Mouse (Mus musculus): Measurements from ENCODE around the gene Atxn1. TPM values are rescaled to one million over a fixed set of nuclear protein-coding genes. Genes with fewer than 3 reads are reported as not detected.
A peak's percentile ranks its signal among the peaks of the same experiment; 100 is the strongest.

Atxn1 gene
- polyA plus RNA-seq, 1 experiment from 2014 or later: 5.9 TPM

DNA sequence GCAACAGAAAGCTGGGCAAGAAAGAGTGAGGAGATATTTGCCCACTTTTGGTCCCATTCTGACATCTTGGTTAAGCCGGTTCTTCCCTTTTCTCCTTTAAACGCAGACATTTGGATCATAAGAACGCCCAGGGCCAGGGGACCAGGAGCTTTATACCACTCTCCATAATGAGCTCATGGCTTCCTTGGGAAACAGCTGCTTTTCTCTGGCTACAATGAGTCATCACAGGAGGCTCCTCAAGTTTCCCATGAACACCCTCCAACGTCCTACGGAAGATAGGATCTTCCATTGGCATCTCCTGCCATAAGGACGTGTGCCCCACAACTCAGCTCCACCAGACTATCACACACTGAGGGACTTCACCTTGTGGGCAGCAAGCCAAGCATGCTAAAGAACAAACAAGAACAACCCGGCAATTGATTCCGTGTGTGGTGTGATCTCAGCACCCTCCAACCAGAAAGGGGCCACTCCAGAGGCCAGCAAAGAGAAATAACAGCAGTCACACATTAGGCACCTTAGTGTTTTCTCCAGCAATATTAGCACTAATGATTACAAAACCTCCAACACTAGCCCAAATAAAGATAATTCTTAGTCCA is 135.4 kb downstream of the Atxn1 start:
- H3K27ac ChIP-seq (ENCODE audit: low read length): no peak overlapping the region
- peaks cover 9% of the 10 kb centered on the region; the same call in 1 of the 2 replicates for H3K9me3 ChIP-seq (ENCODE audit: low read length)
- no peak overlapping the region for H3K4me3 ChIP-seq (ENCODE audit: low read length)
- H3K9ac ChIP-seq (replicated peaks; ENCODE audit: low read length): no peak overlapping the region
- WGBS: 72% methylated on average over 8 of the region's 8 CpGs
- H3K27me3 ChIP-seq (ENCODE audit: insufficient read depth, low read length): no peaks in the 10 kb centered on the region
- H3K36me3 ChIP-seq (ENCODE audit: insufficient read depth, low read length): peaks cover 8% of the 10 kb centered on the region; the same call in 1 of the 2 replicates
- ATAC-seq (ENCODE audit: low FRiP score, low TSS enrichment): no peak
- H3K4me2 ChIP-seq (replicated peaks; ENCODE audit: low read depth, low read length): no peak overlapping the region
- H3K4me1 ChIP-seq (ENCODE audit: insufficient read depth, low read length): 0 out of 2 replicates have a peak, but pooled peaks cover 5% of the 10 kb centered on the region

DNA sequence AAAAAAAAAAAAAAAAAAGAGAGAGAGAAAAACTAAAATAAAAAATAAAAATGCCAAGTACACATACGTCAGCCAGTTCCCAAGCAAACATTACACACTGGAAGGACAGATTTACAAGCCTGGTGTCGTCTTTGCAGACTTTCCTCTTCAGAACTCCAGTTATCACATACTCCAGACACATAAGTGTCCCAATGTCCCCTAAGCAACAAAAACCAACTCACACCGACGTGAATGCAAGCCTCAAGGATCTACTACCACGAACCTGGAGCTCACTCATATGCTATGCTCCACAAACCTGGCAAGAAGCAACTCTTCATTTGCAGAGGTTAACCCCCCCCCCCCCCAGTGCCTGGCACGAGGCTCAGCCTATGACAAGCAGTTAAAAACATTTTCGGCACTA is 136.8 kb downstream of the Atxn1 start:
- H3K4me2 ChIP-seq (replicated peaks; ENCODE audit: low read depth, low read length): no peak overlapping the region
- H3K9me3 ChIP-seq (ENCODE audit: low read length): peaks cover 5% of the 10 kb centered on the region; the same call in 1 of the 2 replicates
- H3K4me1 ChIP-seq (ENCODE audit: insufficient read depth, low read length): 0 out of 2 replicates have a peak, but pooled peaks cover 5% of the 10 kb centered on the region
- H3K27ac ChIP-seq (ENCODE audit: low read length): no peak overlapping the region
- H3K27me3 ChIP-seq (ENCODE audit: insufficient read depth, low read length): no peaks in the 10 kb centered on the region
- peaks cover 8% of the 10 kb centered on the region; the same call in 1 of the 2 replicates for H3K36me3 ChIP-seq (ENCODE audit: insufficient read depth, low read length)
- no peak for ATAC-seq (ENCODE audit: low FRiP score, low TSS enrichment)
- H3K4me3 ChIP-seq (ENCODE audit: low read length): no peak overlapping the region
- 67% methylated on average over 7 of the region's 7 CpGs for WGBS
- H3K9ac ChIP-seq (replicated peaks; ENCODE audit: low read length): no peak overlapping the region

DNA sequence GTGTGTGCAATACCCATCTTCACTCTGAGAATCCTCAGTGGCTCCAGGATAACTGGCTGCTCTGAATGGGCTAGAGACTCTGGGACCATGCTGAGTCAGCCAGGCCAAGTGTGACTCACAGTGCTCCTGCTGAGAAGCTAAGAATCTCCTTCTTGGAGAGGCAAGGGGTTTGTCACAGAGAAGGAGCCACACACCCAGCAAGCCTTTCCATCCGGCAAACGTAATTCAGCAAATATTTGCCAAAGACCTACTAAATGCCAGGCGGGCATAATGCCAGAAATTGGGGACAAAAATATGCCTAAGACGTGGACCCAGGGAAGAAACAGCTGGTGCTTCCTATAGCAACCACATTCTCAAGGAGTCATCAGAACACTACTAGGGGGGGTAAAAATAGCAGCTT is 137.2 kb downstream of the Atxn1 start:
- ATAC-seq (ENCODE audit: low FRiP score, low TSS enrichment): no peak
- Histone ChIP-seq H3K36me3 (ENCODE audit: insufficient read depth, low read length) (peaks cover 8% of the 10 kb centered on the region; the same call in 1 of the 2 replicates), H3K4me2 (replicated peaks; ENCODE audit: low read depth, low read length) (no peak overlapping the region), H3K4me3 (ENCODE audit: low read length) (no peak overlapping the region), H3K27me3 (ENCODE audit: insufficient read depth, low read length) (no peaks in the 10 kb centered on the region), H3K4me1 (ENCODE audit: insufficient read depth, low read length) (0 out of 2 replicates have a peak, but pooled peaks cover 5% of the 10 kb centered on the region), H3K27ac (ENCODE audit: low read length) (no peak overlapping the region), H3K9ac (replicated peaks; ENCODE audit: low read length) (no peak overlapping the region), H3K9me3 (ENCODE audit: low read length) (peaks cover 5% of the 10 kb centered on the region; the same call in 1 of the 2 replicates)
- 73% methylated on average over 4 of the region's 4 CpGs for WGBS

DNA sequence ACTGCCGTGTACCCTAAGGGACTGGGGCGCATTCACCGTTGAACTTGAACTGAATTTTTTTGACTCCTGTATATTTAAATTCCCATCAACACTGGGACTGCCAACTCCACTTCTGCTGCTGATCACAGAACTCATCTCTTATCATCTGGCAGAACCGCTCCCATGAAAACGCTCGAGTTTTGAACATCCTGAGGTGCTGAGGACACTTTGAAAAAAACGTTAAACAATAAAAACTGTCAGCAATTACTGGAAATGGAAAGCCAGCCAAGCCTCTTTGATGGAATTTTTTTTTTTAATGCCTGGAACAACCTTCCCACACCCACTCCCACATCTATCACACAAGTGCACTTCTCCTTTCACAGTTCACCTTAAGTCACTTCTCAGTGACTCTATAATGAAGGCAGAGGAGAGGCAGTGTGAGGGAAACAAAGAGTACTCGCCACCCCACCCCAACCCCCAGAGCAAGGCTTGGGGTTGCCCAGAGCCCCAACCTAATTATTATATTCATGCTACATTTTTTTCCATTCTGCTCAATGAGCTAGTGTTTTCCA is 137.7 kb downstream of the Atxn1 start:
- Histone ChIP-seq H3K27ac (ENCODE audit: low read length) (no peak overlapping the region), H3K4me3 (ENCODE audit: low read length) (no peak overlapping the region)
- WGBS: 70% methylated on average over 8 of the region's 8 CpGs

DNA sequence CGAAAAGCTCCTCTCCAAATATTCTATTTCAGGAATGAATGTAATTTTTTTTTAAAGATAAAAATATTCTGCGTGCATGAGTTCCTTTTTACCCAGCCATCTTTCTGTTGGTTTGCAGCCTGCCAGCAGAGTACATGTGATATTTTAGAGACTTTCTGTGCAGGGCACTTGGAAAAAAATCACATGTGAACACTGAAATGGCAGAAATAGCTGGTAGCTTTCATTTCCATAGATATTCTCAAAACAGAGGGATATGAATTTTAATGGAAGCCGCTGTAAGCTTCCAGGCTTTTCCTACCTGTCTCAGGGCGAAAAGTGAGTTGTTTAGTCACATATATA is 142.3 kb downstream of the Atxn1 start:
- Histone ChIP-seq H3K4me1 (ENCODE audit: insufficient read depth, low read length) (0 out of 2 replicates have a peak, but pooled peaks cover 9% of the 10 kb centered on the region), H3K9ac (replicated peaks; ENCODE audit: low read length) (no peak overlapping the region), H3K36me3 (ENCODE audit: insufficient read depth, low read length) (peaks cover 14% of the 10 kb centered on the region), H3K4me3 (ENCODE audit: low read length) (no peak overlapping the region), H3K9me3 (ENCODE audit: low read length) (peaks cover 5% of the 10 kb centered on the region; the same call in 1 of the 2 replicates), H3K27ac (ENCODE audit: low read length) (no peak overlapping the region), H3K27me3 (ENCODE audit: insufficient read depth, low read length) (no peaks in the 10 kb centered on the region), H3K4me2 (replicated peaks; ENCODE audit: low read depth, low read length) (no peak overlapping the region)
- WGBS: 95% methylated on average over 4 of the region's 4 CpGs
- no peak for ATAC-seq (ENCODE audit: low FRiP score, low TSS enrichment)

More for the DNA sequence above, 137.7 kb downstream of the Atxn1 start:
- 0 out of 2 replicates have a peak, but pooled peaks cover 5% of the 10 kb centered on the region for H3K4me1 ChIP-seq (ENCODE audit: insufficient read depth, low read length)
- no peak overlapping the region for H3K9ac ChIP-seq (replicated peaks; ENCODE audit: low read length)
- no peak for ATAC-seq (ENCODE audit: low FRiP score, low TSS enrichment)
- H3K9me3 ChIP-seq (ENCODE audit: low read length): peaks cover 5% of the 10 kb centered on the region; the same call in 1 of the 2 replicates
- peaks cover 8% of the 10 kb centered on the region; the same call in 1 of the 2 replicates for H3K36me3 ChIP-seq (ENCODE audit: insufficient read depth, low read length)
- H3K27me3 ChIP-seq (ENCODE audit: insufficient read depth, low read length): no peaks in the 10 kb centered on the region
- H3K4me2 ChIP-seq (replicated peaks; ENCODE audit: low read depth, low read length): no peak overlapping the region

- Histone ChIP-seq H3K9ac (replicated peaks; ENCODE audit: low read length) (no peak overlapping the region), H3K4me1 (ENCODE audit: insufficient read depth, low read length) (0 out of 2 replicates have a peak, but pooled peaks cover 5% of the 10 kb centered on the region), H3K27me3 (ENCODE audit: insufficient read depth, low read length) (no peaks in the 10 kb centered on the region), H3K9me3 (ENCODE audit: low read length) (peaks cover 5% of the 10 kb centered on the region; the same call in 1 of the 2 replicates), H3K4me2 (replicated peaks; ENCODE audit: low read depth, low read length) (no peak overlapping the region), H3K36me3 (ENCODE audit: insufficient read depth, low read length) (peaks cover 14% of the 10 kb centered on the region), H3K4me3 (ENCODE audit: low read length) (no peak overlapping the region), H3K27ac (ENCODE audit: low read length) (no peak overlapping the region)
- no peak for ATAC-seq (ENCODE audit: low FRiP score, low TSS enrichment)
- WGBS: 92% methylated on average over 7 of the region's 7 CpGs
Observed at GRCm38 (mm10) chr13:45821764-45822490, 142.9 kb downstream of the Atxn1 start.

DNA sequence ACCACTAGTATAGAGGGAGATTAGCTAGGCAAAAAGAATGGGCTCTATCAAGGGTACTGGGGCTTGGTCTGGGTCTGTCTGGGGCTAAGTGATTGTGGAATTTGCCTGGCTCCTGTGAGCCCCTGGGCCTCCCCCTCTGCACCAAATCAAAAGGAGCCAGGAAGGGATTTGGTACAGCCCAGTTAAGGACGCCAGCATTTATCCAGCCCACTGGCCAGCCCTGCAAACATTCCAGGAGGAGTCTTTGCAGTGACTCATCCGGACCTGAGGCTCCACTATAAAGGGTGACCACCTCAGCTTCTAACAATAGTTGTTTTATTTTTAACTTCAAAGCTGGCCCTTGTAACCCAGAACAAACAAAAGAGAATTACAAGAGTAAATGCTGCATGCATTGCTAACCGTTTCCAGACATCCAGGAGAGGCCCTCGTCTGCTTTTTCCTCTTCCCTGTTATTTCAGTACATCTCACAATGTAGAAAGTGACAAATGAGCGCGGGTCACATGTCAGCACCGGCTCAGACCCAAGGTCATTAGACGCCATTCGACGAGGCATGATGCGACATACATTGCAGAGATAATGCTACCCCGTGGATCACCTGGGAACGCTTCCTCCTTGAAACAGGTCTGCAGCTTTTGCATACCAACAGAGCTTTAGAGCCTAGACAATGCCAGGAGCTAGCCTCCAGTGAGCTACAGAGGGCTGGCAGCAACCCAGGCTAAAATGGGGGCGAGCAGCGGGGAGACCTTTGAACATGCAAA is 144.2 kb downstream of the Atxn1 start:
- no peak for ATAC-seq (ENCODE audit: low FRiP score, low TSS enrichment)
- Histone ChIP-seq H3K27ac (ENCODE audit: low read length) (no peak overlapping the region), H3K9ac (replicated peaks; ENCODE audit: low read length) (no peak overlapping the region), H3K4me2 (replicated peaks; ENCODE audit: low read depth, low read length) (no peak overlapping the region), H3K9me3 (ENCODE audit: low read length) (no peaks in the 10 kb centered on the region), H3K36me3 (ENCODE audit: insufficient read depth, low read length) (peaks cover 7% of the 10 kb centered on the region; the same call in 1 of the 2 replicates), H3K4me1 (ENCODE audit: insufficient read depth, low read length) (0 out of 2 replicates have a peak, but pooled peaks cover 5% of the 10 kb centered on the region), H3K4me3 (ENCODE audit: low read length) (no peak overlapping the region), H3K27me3 (ENCODE audit: insufficient read depth, low read length) (no peaks in the 10 kb centered on the region)
- 41% methylated on average over 15 of the region's 15 CpGs for WGBS

DNA sequence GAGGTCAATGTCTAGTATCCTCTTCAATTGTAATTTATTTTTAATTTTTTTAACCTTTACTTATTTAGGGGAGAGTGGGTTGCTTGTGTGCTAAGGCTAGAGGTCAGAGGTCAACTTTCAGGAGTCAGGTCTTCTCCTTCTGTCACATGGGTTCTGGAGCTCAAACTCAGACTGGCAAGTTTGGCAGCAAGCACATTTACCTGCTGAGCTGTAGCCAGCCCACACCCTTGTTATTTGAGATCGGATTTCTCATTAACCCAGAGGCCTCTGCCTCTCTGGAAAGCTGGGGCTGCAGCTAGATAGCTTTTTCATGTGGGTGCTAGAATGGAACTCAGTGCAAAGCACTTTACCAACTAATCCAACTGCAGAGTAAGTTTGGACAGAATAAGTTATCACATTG is 148.1 kb downstream of the Atxn1 start:
- Histone ChIP-seq H3K36me3 (ENCODE audit: insufficient read depth, low read length) (peaks cover 4% of the 10 kb centered on the region; the same call in 1 of the 2 replicates), H3K27me3 (ENCODE audit: insufficient read depth, low read length) (no peaks in the 10 kb centered on the region), H3K4me1 (ENCODE audit: insufficient read depth, low read length) (0 out of 2 replicates have a peak, but pooled peaks cover 5% of the 10 kb centered on the region), H3K9ac (replicated peaks; ENCODE audit: low read length) (no peak overlapping the region), H3K4me2 (replicated peaks; ENCODE audit: low read depth, low read length) (no peak overlapping the region), H3K27ac (ENCODE audit: low read length) (no peak overlapping the region), H3K4me3 (ENCODE audit: low read length) (no peak overlapping the region), H3K9me3 (ENCODE audit: low read length) (no peaks in the 10 kb centered on the region)
- WGBS: 37% methylated on average over 1 of the region's 1 CpGs
- ATAC-seq (ENCODE audit: low FRiP score, low TSS enrichment): no peak

DNA sequence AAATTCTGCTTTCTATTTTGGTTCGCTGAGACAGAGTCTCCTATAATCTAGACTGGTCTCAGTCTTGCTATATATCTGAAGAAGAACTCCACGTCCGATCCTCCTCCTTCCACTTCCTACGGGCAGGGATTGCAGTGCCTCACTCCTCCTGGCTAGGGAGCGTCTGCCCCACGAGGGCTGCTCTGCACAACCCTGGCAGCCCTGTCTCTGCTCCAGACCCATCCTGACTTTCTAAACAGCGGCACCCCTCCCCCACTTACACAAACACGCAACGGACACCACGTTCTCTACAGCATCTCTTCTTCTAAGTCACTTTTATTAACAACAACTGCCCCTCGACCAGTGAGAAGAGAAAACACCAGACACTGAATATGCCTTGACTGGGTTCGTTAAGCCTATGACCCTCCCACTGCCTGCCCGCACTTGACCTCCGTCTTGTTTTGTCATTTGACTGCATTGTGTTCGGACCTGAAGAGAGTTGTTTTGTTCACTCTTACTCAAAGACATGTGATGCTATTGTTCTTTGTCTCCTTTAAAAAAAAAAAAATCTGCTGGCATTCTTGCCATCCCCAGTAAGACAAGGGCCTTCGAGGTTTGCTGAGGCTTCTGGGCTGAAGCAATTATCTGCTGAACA is 154.9 kb downstream of the Atxn1 start:
- peak overlapping the region; percentile 36 for H3K4me2 ChIP-seq (replicated peaks; ENCODE audit: low read depth, low read length)
- peak overlapping the region; percentile 26; the same call in 1 of the 2 replicates for H3K9ac ChIP-seq (replicated peaks; ENCODE audit: low read length)
- H3K36me3 ChIP-seq (ENCODE audit: insufficient read depth, low read length): no peaks in the 10 kb centered on the region
- no peaks in the 10 kb centered on the region for H3K27me3 ChIP-seq (ENCODE audit: insufficient read depth, low read length)
- 22% methylated on average over 16 of the region's 16 CpGs for WGBS
- no peaks in the 10 kb centered on the region for H3K9me3 ChIP-seq (ENCODE audit: low read length)
- H3K4me3 ChIP-seq (ENCODE audit: low read length): peak overlapping the region; percentile 10; the same call in 1 of the 2 replicates
- peak; percentile 75 for ATAC-seq (ENCODE audit: low FRiP score, low TSS enrichment)
- peaks cover 20% of the 10 kb centered on the region for H3K4me1 ChIP-seq (ENCODE audit: insufficient read depth, low read length)
- H3K27ac ChIP-seq (ENCODE audit: low read length): peak overlapping the region; percentile 42; the same call in 1 of the 2 replicates
